Mouse (Mus musculus): ENCODE results near the gene Ankfn1. TPM values are rescaled to one million over a fixed set of nuclear protein-coding genes. Genes with fewer than 3 reads are reported as not detected.

Gene Ankfn1
- polyA plus RNA-seq, 1 experiment from 2014 or later = 2.8 TPM

DNA sequence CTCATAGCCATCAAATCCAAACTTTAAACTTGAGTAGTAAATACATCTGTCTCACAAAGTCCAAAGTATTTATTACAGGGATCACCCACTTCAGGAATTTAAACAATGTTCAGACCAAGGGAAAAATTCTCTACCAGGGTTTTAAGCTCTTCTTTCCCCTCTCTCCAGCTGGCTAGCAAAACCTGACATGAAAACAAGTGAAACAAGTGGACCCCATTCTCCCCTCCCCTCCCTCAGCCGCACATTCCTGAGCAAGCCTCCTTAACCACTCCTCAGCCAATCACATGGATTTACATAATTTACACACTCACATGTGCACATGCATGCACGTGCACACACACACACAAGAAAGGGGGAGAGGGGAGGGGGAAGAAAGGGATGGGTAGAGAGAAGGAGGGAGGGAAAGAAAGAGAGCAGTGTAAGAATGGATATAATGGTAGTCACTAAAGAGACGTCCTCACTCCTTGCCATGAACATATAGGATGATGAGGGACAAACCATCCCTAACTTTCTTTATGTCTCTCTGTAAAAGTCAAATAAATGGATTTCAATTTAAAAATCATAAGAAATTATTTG, 104.9 kb downstream of the Ankfn1 start:
- Histone ChIP-seq H3K9ac (no peak overlapping the region), H3K4me3 (no peak overlapping the region), H3K9me3 (no peaks in the 10 kb centered on the region), H3K36me3 (no peaks in the 10 kb centered on the region), H3K4me2 (no peak overlapping the region), H3K27ac (no peak overlapping the region), H3K4me1 (replicated peaks) (peaks cover 5% of the 10 kb centered on the region; the same call in 1 of the 2 replicates), H3K27me3 (no peaks in the 10 kb centered on the region)
- ATAC-seq (ENCODE audit: low FRiP score) = no peak
- 61% methylated on average over 3 of the region's 3 CpGs for WGBS

DNA sequence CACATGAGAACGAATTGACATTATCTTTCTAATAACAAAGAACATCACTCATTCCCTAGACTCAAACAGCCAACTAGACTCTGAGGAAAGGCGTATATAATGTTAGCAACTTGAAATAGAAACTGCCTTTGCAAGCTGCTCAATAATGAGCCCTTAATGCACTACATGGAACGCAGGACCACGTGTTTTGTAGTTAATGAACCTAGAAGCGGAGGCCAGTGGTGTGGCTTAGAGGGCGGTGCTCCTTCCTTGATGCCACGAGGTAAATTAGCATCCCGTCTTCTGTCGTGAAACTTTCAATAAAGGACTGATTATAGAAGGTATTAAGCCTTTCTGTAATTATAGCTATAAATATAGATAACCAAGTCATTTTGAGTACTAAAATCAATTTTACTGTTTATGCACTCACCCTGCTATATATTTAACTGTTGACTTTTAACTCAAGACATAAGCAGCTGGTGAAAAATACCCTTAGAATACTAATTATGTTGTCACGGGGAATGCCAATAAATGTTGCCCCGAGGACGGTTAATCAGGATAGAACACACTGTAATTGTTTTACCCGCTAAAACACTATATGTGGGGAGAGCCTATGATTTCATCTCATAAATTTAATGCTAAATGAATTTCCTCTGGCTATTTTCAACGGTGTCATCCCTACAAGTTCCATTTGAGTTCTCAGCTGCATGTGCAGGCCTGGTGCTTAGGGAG, 112.1 kb downstream of the Ankfn1 start:
- H3K9me3 ChIP-seq = no peaks in the 10 kb centered on the region
- H3K27me3 ChIP-seq = no peaks in the 10 kb centered on the region
- no peak overlapping the region for H3K4me2 ChIP-seq
- no peak overlapping the region for H3K4me3 ChIP-seq
- ATAC-seq (ENCODE audit: low FRiP score) = 0 out of 2 replicates have a peak, but pooled peaks have one; percentile 39
- H3K4me1 ChIP-seq (replicated peaks) = peaks cover 12% of the 10 kb centered on the region; the same call in 1 of the 2 replicates
- 50% methylated on average over 14 of the region's 14 CpGs for WGBS
- H3K36me3 ChIP-seq = no peaks in the 10 kb centered on the region
- no peak overlapping the region for H3K27ac ChIP-seq
- H3K9ac ChIP-seq = no peak overlapping the region

DNA sequence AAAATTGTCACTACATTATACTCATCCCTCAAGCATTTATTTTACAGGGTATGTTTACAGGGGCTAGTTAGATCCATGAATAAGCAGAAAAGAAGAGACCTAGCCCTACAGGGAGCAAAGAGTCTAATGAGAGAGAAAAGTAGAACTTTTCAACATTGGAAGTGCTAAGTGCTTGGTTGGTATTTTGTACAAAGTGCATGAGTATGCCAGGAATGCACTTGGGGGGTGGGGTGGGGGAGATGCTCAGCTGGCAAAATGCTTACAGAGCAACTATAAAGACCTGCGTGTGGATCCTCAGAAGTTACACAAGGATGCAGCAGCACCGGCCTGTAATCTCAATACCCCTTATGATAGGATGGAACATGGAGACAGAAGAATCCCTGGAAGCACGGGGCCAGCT, 118.4 kb downstream of the Ankfn1 start:
- no peaks in the 10 kb centered on the region for H3K27me3 ChIP-seq
- no peak overlapping the region for H3K27ac ChIP-seq
- H3K4me1 ChIP-seq (replicated peaks) = no peaks in the 10 kb centered on the region
- H3K9me3 ChIP-seq = no peaks in the 10 kb centered on the region
- H3K4me3 ChIP-seq = no peak overlapping the region
- 93% methylated on average over 3 of the region's 3 CpGs for WGBS
- ATAC-seq (ENCODE audit: low FRiP score) = no peak
- H3K9ac ChIP-seq = no peak overlapping the region
- no peaks in the 10 kb centered on the region for H3K36me3 ChIP-seq
- no peak overlapping the region for H3K4me2 ChIP-seq

DNA sequence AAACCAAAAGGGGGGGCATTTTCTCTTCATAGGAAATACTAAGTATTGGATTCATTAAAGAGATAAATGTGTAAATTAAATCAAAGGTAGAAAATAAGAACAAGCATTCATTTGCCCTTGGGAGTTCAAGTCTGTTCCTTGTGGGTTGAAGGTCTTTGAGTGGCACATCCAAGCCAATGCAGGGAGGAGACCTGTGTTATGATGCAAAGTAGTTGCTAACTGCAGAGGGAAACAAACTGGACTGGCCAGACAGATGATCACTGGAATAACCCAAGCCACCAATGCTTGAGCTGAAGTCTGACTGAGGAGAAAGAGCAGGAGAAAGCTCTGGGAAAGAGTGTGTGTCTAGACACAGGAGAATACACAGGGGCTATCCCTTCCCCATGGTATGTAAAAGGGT, 120.9 kb downstream of the Ankfn1 start:
- Histone ChIP-seq H3K36me3 (no peaks in the 10 kb centered on the region), H3K9me3 (no peaks in the 10 kb centered on the region), H3K27ac (no peak overlapping the region), H3K4me3 (no peak overlapping the region), H3K27me3 (no peaks in the 10 kb centered on the region), H3K4me1 (replicated peaks) (no peaks in the 10 kb centered on the region), H3K4me2 (no peak overlapping the region), H3K9ac (no peak overlapping the region)
- no peak for ATAC-seq (ENCODE audit: low FRiP score)

DNA sequence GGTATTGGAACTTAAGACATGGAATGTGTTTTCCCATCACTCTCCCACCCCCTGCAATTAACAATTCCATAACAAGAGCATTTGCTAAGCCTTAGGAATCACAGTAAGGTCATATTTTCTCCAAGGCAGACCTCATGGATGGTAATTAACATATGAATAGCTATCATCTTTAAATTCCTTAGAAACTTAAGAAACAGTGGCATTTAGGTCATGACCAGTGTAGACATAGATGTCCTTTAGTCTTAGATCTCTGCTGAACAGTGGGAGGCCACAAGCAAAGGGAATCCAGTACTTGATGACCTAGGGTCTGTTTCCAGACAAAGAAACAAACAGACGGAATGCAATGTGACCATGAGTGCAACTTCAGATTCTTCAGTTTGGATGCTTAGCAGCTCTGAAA, 141.7 kb downstream of the Ankfn1 start:
- H3K4me1 ChIP-seq (replicated peaks) = no peaks in the 10 kb centered on the region
- no peak for ATAC-seq (ENCODE audit: low FRiP score)

DNA sequence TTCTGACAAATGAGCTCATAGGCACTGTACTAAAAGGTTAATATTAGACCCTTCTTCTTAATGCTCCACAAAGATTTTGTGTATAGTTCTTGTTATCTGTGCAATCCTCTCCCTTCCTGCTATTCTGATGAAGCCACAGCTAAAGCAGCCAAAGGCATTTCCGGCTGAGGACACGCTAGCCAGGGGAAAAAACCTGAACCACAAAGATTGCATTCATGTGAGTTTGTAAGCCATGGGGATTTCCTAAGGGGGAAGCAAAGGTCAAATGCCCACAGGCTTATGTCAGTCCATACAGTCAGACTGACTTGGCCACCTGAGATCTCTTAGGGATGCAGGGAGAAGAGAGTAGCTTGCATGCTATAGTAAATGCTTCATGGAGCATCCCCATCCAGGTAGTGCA, 146.1 kb downstream of the Ankfn1 start:
- Histone ChIP-seq H3K4me3 (no peak overlapping the region), H3K9me3 (no peaks in the 10 kb centered on the region), H3K27me3 (no peaks in the 10 kb centered on the region), H3K9ac (no peak overlapping the region), H3K4me2 (no peak overlapping the region), H3K36me3 (no peaks in the 10 kb centered on the region), H3K4me1 (replicated peaks) (no peaks in the 10 kb centered on the region), H3K27ac (no peak overlapping the region)
- no peak for ATAC-seq (ENCODE audit: low FRiP score)
- 92% methylated on average over 2 of the region's 2 CpGs for WGBS

More for the DNA sequence above, 141.7 kb downstream of the Ankfn1 start:
- no peak overlapping the region for H3K4me2 ChIP-seq
- H3K9me3 ChIP-seq = no peaks in the 10 kb centered on the region
- 44% methylated on average over 1 of the region's 1 CpGs for WGBS
- H3K36me3 ChIP-seq = no peaks in the 10 kb centered on the region
- H3K27me3 ChIP-seq = no peaks in the 10 kb centered on the region
- no peak overlapping the region for H3K4me3 ChIP-seq
- H3K9ac ChIP-seq = no peak overlapping the region
- H3K27ac ChIP-seq = no peak overlapping the region

DNA sequence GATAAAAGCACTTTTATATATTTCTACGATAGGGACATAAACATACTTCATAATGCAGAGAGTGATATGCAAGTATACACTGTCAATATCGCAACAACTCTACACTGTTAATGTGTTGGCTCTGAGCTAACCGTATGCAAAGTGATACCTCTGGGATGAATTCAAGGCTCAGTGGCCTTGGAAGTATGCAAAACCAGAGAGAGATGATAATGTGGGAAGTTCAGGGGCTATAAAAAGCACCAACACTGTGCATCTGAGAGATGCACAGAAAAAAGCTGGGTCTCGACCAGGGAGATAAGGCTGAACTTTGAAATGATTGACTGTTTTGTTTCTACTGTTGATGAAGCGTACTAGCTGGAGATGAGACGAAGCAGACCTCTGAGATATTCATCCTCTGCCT, 148.9 kb downstream of the Ankfn1 start:
- H3K27me3 ChIP-seq = no peaks in the 10 kb centered on the region
- 83% methylated on average over 6 of the region's 6 CpGs for WGBS
- no peak overlapping the region for H3K4me2 ChIP-seq
- H3K4me3 ChIP-seq = no peak overlapping the region
- ATAC-seq (ENCODE audit: low FRiP score) = no peak
- no peak overlapping the region for H3K27ac ChIP-seq
- H3K4me1 ChIP-seq (replicated peaks) = peaks cover 6% of the 10 kb centered on the region
- H3K36me3 ChIP-seq = no peaks in the 10 kb centered on the region
- no peak overlapping the region for H3K9ac ChIP-seq
- H3K9me3 ChIP-seq = no peaks in the 10 kb centered on the region

DNA sequence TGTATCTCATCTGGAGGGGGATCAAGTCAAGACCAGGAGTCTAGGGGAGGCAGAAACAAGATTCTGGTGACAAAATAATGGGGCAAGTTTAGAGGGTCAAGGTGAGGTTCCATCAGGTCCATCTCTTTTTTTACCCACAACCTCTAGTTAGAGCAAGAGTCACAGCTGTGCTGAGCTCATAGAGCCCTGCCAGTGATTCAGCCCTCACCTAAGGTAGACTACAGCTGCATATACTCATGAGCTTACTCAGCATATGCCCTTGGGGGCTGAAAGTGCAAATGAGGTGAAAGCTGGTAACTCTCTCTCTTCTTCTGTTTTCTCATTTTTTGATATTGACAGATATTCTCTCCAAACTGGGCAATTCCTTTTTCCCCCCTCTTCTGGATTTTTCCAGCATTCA, 150.2 kb downstream of the Ankfn1 start:
- Histone ChIP-seq H3K27ac (no peak overlapping the region), H3K36me3 (no peaks in the 10 kb centered on the region), H3K9me3 (no peaks in the 10 kb centered on the region), H3K27me3 (no peaks in the 10 kb centered on the region), H3K9ac (no peak overlapping the region), H3K4me3 (no peak overlapping the region), H3K4me2 (no peak overlapping the region), H3K4me1 (replicated peaks) (peaks cover 6% of the 10 kb centered on the region)
- ATAC-seq (ENCODE audit: low FRiP score) = no peak

DNA sequence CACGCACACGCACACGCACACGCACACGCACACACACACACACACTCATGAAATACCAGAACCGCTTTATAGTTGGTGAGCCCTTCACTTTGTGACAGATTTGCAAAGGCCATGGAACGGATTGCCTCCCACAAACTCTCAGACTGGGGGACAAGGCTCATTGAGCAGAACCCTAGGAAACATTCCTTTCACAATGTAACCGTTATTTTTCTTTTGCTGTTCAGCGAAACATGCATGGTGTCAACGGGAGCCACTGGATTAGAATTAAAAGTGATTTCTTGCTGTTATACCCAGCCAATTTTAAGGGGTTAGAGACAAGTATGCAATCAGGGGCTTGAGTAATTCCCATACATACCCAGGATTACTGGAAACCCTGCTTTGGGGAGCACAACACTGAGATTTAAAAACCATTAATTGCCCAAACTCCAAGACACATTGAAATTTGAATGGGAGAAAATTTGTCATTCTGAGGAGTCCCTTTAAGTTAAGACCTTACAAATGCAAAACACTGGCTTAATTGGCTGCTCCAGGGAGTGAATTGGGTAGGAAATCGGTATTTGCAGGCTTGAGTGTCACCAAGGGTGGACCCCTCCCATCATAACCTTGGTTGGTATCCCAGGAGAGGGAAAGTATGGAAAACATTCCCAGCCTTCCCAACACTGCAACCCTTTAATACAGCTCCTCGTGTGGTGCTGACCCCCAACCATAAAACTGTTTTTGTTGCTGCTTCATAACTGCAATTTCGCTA, 153.6 kb downstream of the Ankfn1 start:
- Histone ChIP-seq H3K4me1 (replicated peaks) (peaks cover 15% of the 10 kb centered on the region), H3K27me3 (no peaks in the 10 kb centered on the region), H3K9me3 (no peaks in the 10 kb centered on the region), H3K36me3 (no peaks in the 10 kb centered on the region), H3K9ac (no peak overlapping the region), H3K27ac (no peak overlapping the region), H3K4me2 (no peak overlapping the region), H3K4me3 (no peak overlapping the region)
- no peak for ATAC-seq (ENCODE audit: low FRiP score)
- WGBS = 63% methylated on average over 13 of the region's 13 CpGs

DNA sequence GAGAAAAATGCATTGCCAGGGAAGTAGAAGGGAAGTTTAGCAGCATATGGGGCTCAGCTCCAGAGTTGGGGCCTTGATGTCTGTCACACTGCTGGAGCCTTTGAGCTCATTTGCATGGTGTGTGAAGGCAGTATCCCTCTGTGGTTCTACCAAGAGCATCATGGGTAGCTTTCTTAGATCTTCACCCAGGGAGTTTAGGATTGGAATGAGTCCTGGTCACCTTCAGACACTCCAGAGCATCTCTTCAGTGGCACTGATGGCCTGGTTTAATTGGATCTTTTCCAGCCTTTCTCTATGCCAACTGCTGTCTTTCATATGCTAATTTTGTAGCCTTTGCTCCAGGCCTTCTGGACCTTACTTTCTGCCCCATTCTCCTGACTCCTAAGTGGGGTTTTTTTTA, 157.5 kb downstream of the Ankfn1 start:
- H3K4me1 ChIP-seq (replicated peaks) = peaks cover 15% of the 10 kb centered on the region
- no peak overlapping the region for H3K4me3 ChIP-seq
- no peak for ATAC-seq (ENCODE audit: low FRiP score)
- no peak overlapping the region for H3K4me2 ChIP-seq
- H3K9me3 ChIP-seq = no peaks in the 10 kb centered on the region
- H3K9ac ChIP-seq = no peak overlapping the region
- H3K27me3 ChIP-seq = no peaks in the 10 kb centered on the region
- no peak overlapping the region for H3K27ac ChIP-seq
- H3K36me3 ChIP-seq = no peaks in the 10 kb centered on the region

DNA sequence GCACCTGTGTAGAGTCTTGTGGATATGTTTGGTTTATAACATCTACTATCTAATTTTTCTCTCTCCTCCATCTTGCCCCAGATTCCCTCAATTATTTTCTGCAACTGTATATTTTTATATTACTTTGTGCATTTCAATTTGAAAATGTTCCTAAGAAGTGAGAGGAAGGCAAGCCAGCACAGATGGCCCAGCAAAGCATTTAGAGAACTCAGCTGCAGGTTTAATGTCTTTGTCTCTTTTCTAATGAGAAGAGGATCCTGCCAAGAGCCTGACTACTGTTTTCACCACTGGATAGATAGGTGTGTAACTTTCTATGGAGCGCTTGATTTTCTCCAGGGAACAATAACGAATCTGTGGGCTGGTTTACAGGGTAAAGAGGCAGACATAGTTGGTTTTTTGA, 161.6 kb downstream of the Ankfn1 start:
- Histone ChIP-seq H3K36me3 (no peaks in the 10 kb centered on the region), H3K27me3 (no peaks in the 10 kb centered on the region), H3K4me3 (no peak overlapping the region), H3K4me1 (replicated peaks) (peaks cover 9% of the 10 kb centered on the region; the same call in 1 of the 2 replicates), H3K4me2 (no peak overlapping the region), H3K9me3 (no peaks in the 10 kb centered on the region), H3K9ac (no peak overlapping the region), H3K27ac (no peak overlapping the region)
- WGBS = 87% methylated on average over 2 of the region's 2 CpGs
- ATAC-seq (ENCODE audit: low FRiP score) = no peak

DNA sequence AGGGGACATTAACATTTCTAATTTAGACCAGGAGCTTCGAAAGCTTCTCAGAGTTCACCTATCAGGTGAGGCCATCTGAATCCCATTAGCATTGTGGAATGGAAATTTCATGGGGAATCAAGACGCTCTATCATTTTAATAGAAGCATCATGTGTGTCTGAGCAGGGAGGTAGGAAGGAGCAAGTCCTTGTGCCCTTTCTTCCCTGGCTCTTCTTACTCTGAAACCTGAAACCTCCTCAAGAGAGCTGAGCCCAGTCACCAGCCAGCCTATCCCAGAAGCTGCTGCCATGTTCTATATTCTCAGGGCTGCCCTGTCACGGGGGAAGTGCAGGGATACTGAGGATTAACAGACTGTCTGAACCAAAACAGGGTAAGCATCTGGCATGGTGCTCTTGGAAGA, 165.9 kb downstream of the Ankfn1 start:
- Histone ChIP-seq H3K4me3 (no peak overlapping the region), H3K27me3 (no peaks in the 10 kb centered on the region), H3K36me3 (no peaks in the 10 kb centered on the region), H3K9ac (no peak overlapping the region), H3K9me3 (no peaks in the 10 kb centered on the region), H3K27ac (no peak overlapping the region), H3K4me1 (replicated peaks) (peaks cover 8% of the 10 kb centered on the region; the same call in 1 of the 2 replicates), H3K4me2 (no peak overlapping the region)
- WGBS = 65% methylated on average over 3 of the region's 3 CpGs
- no peak for ATAC-seq (ENCODE audit: low FRiP score)

DNA sequence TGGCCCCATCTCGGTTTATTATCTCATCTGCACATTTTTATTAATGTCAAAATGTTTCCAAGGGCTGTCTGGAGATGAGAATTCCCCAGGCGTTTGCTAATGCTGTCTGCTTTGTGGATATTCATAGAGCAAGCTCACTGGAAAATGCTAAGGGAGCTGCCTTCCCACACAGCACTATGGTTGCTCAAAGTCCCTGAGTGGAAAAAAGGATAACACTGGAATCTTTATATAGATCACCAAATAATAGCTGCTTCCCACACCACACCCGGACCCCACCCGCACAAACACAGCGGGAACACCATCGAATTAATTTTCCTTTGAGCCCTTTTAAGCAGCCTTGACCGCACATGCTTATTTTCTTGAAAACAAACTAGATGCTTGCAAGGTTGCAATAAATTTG, 169.4 kb downstream of the Ankfn1 start:
- Histone ChIP-seq H3K4me1 (replicated peaks) (peaks cover 8% of the 10 kb centered on the region; the same call in 1 of the 2 replicates), H3K27me3 (no peaks in the 10 kb centered on the region), H3K36me3 (no peaks in the 10 kb centered on the region), H3K9ac (no peak overlapping the region), H3K4me3 (no peak overlapping the region), H3K4me2 (no peak overlapping the region), H3K9me3 (no peaks in the 10 kb centered on the region), H3K27ac (no peak overlapping the region)
- 71% methylated on average over 7 of the region's 7 CpGs for whole genome bisulfite sequencing
- ATAC-seq (ENCODE audit: low FRiP score) = no peak

All from hindbrain, embryonic 13.5 days (tissue).